Mouse (Mus musculus): Measurements from ENCODE around the gene Gabrd. TPM values are rescaled to one million over a fixed set of nuclear protein-coding genes. Genes with fewer than 3 reads are reported as not detected.

The Gabrd gene
- total and polyA plus RNA-seq, 3 experiments: 0.50 to 1.1 TPM; not detected in 1

- Histone ChIP-seq H3K27ac (ENCODE audit: control insufficient read depth, low read depth, low read length) (no peak overlapping the region), H3K4me1 (ENCODE audit: control insufficient read depth in 1 of 2, insufficient read depth in 2 of 2, low read length in 2 of 2) (no peaks in the 10 kb centered on the region), H3K36me3 (ENCODE audit: control insufficient read depth in 1 of 2, insufficient read depth in 2 of 2, low read length in 2 of 2) (no peaks in the 10 kb centered on the region), H3K9ac (ENCODE audit: control insufficient read depth, low read depth, low read length, poor library complexity, severe bottlenecking) (no peak overlapping the region), H3K27me3 (ENCODE audit: control insufficient read depth in 1 of 2, insufficient read depth in 2 of 2, low read length in 2 of 2) (peaks cover 0 to 8% of the 10 kb centered on the region in 2 experiments; a peak in 2 of 4 replicates), H3K9me3 (replicated peaks; ENCODE audit: insufficient read depth, low read length) (no peaks in the 10 kb centered on the region), H3K4me3 (ENCODE audit: control insufficient read depth in 1 of 2, insufficient read depth in 1 of 2, low read depth in 2 of 2, low read length in 2 of 2) (no peak overlapping the region), H3K79me2 (ENCODE audit: control insufficient read depth, insufficient read depth, low read length, poor library complexity) (no peaks in the 10 kb centered on the region)
- no peak for DNase-seq (ENCODE audit: low read depth, low spot score)
- TF ChIP-seq MYB (IDR thresholded peaks at IDR 0.05; ENCODE audit: low read depth, low read length) (no peak), EP300 (IDR thresholded peaks at IDR 0.05; ENCODE audit: low read depth in 1 of 2, low read length in 2 of 2) (no peak), POLR2AphosphoS5 (IDR thresholded peaks at IDR 0.05; ENCODE audit: borderline replicate concordance, low read depth, low read length) (no peak), MAX (IDR thresholded peaks at IDR 0.05; ENCODE audit: low read length) (no peak), UBTF (IDR thresholded peaks at IDR 0.05; ENCODE audit: borderline replicate concordance, insufficient read depth, low read depth, low read length) (no peak), CHD2 (IDR thresholded peaks at IDR 0.05; ENCODE audit: low read length) (no peak), MEF2A (IDR thresholded peaks at IDR 0.05; ENCODE audit: extremely low read depth, insufficient replicate concordance, low read depth, low read length, poor library complexity, severe bottlenecking) (no peak), GATA1 (IDR thresholded peaks at IDR 0.05; ENCODE audit: low read depth, low read length) (no peak), ZMIZ1 (IDR thresholded peaks at IDR 0.05; ENCODE audit: low read depth, low read length) (no peak)
These were observed 30.2 kb downstream of the Gabrd start for GRCm38 (mm10) chr4:155367739-155368138.

- Histone ChIP-seq H3K36me3 (ENCODE audit: control insufficient read depth in 1 of 2, insufficient read depth in 2 of 2, low read length in 2 of 2) (no peaks in the 10 kb centered on the region), H3K4me1 (ENCODE audit: control insufficient read depth in 1 of 2, insufficient read depth in 2 of 2, low read length in 2 of 2) (no peaks in the 10 kb centered on the region), H3K79me2 (ENCODE audit: control insufficient read depth, insufficient read depth, low read length, poor library complexity) (no peaks in the 10 kb centered on the region), H3K9me3 (replicated peaks; ENCODE audit: insufficient read depth, low read length) (no peaks in the 10 kb centered on the region), H3K4me3 (ENCODE audit: control insufficient read depth in 1 of 2, insufficient read depth in 1 of 2, low read depth in 2 of 2, low read length in 2 of 2) (no peak overlapping the region), H3K27me3 (ENCODE audit: control insufficient read depth in 1 of 2, insufficient read depth in 2 of 2, low read length in 2 of 2) (peaks cover 0 to 6% of the 10 kb centered on the region in 2 experiments; a peak in 2 of 4 replicates), H3K27ac (ENCODE audit: control insufficient read depth, low read depth, low read length) (no peak overlapping the region), H3K9ac (ENCODE audit: control insufficient read depth, low read depth, low read length, poor library complexity, severe bottlenecking) (no peak overlapping the region)
- TF ChIP-seq TAL1 (IDR thresholded peaks at IDR 0.05; ENCODE audit: low read length): no peak
- no peak for TF ChIP-seq CHD1 (IDR thresholded peaks at IDR 0.05; ENCODE audit: low read depth, low read length)
- no peak for TF ChIP-seq CTCF (IDR thresholded peaks at IDR 0.05 in 2 of 3, conservative IDR thresholded peaks at IDR 0.05 in 1 of 3; ENCODE audit: control insufficient read depth in 1 of 3, insufficient read depth in 1 of 3, low read depth in 2 of 3, low read length in 3 of 3, poor library complexity in 1 of 3, severe bottlenecking in 1 of 3)
- TF ChIP-seq TBP (IDR thresholded peaks at IDR 0.05; ENCODE audit: low read depth, low read length): no peak
- no peak for TF ChIP-seq HCFC1 (IDR thresholded peaks at IDR 0.05; ENCODE audit: low read depth, low read length)
- no peak for TF ChIP-seq MEF2A (IDR thresholded peaks at IDR 0.05; ENCODE audit: extremely low read depth, insufficient replicate concordance, low read depth, low read length, poor library complexity, severe bottlenecking)
- DNase-seq (ENCODE audit: low read depth, low spot score): no peak
These were observed 31.1 kb downstream of the Gabrd start for GRCm38 (mm10) chr4:155366784-155367183.

GRCm38 (mm10) chr4:155362443-155362842, 35.5 kb downstream of the Gabrd start:
- H3K9me3 ChIP-seq (replicated peaks; ENCODE audit: insufficient read depth, low read length): no peaks in the 10 kb centered on the region
- peaks cover 0 to 6% of the 10 kb centered on the region in 2 experiments; a peak in 1 of 4 replicates for H3K27me3 ChIP-seq (ENCODE audit: control insufficient read depth in 1 of 2, insufficient read depth in 2 of 2, low read length in 2 of 2)
- H3K79me2 ChIP-seq (ENCODE audit: control insufficient read depth, insufficient read depth, low read length, poor library complexity): no peaks in the 10 kb centered on the region
- H3K36me3 ChIP-seq (ENCODE audit: control insufficient read depth in 1 of 2, insufficient read depth in 2 of 2, low read length in 2 of 2): no peaks in the 10 kb centered on the region
- H3K4me3 ChIP-seq (ENCODE audit: control insufficient read depth in 1 of 2, insufficient read depth in 1 of 2, low read depth in 2 of 2, low read length in 2 of 2): no peak overlapping the region
- no peak for TF ChIP-seq E2F4 (IDR thresholded peaks at IDR 0.05; ENCODE audit: borderline replicate concordance, low read depth, low read length)
- TF ChIP-seq MAFK (IDR thresholded peaks at IDR 0.05; ENCODE audit: borderline replicate concordance, low read depth, low read length): no peak
- no peak overlapping the region for H3K27ac ChIP-seq (ENCODE audit: control insufficient read depth, low read depth, low read length)
- DNase-seq (ENCODE audit: low read depth, low spot score): no peak
- H3K9ac ChIP-seq (ENCODE audit: control insufficient read depth, low read depth, low read length, poor library complexity, severe bottlenecking): no peak overlapping the region
- no peaks in the 10 kb centered on the region for H3K4me1 ChIP-seq (ENCODE audit: control insufficient read depth in 1 of 2, insufficient read depth in 2 of 2, low read length in 2 of 2)

Measured in MEL (cell line).